Mouse (Mus musculus) forelimb bud, embryonic 11.5 days (tissue): ENCODE measurements around the gene Rdh16f1.
"Not testable (repeated sequence)": the region's sequence is repeated elsewhere in the genome, so short reads cannot be mapped to it uniquely, and the experiment has no call there.

Source experiments
- DNase-seq: peaks from one replicate; pipeline ENCODE4 v3.0.0-alpha.2; 2012; ENCODE audit warnings: low read depth, low spot score

Gene Rdh16f1

DNA sequence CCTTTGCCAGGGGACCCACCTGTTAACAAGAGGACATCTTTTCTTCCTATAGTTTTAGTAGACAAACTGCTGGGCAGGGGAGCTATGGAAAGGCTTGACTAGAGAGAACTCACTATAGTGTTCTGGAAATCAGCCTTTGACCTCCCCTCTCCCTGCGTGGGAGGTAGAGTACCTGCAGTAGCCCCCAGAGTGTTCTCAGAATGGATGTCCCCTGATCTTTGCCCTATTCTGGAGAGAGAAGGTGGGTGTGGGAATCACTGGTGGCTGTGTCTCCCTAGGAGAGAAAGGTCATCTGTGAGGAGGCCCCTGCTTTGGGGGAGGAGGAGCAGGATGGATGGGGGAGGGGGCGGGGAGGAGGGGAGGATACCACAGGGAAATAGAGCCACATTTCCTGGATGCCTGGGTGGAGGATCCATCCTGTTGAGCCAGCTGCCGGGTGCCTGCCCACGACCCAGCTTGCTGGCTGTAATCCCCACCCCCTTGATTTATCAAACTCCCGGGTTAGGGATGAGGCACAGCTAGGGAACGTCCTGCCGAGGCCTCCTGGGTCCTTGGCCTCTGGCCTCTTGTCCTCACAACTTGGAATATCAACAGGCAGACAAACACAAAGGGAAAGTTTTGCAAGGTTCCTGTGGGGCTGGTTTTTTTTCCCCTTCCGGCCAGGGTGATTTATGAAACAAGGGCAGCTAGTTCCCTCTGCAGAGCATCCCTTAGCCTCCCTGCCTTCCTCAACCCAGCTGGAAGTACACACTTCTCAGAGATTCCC lies 10.6 kb upstream of the Rdh16f1 start:
- no peak for DNase-seq

GRCm38 (mm10) chr10:127750136-127750777 lies 9.3 kb upstream of the Rdh16f1 start:
- no peak for DNase-seq

DNA sequence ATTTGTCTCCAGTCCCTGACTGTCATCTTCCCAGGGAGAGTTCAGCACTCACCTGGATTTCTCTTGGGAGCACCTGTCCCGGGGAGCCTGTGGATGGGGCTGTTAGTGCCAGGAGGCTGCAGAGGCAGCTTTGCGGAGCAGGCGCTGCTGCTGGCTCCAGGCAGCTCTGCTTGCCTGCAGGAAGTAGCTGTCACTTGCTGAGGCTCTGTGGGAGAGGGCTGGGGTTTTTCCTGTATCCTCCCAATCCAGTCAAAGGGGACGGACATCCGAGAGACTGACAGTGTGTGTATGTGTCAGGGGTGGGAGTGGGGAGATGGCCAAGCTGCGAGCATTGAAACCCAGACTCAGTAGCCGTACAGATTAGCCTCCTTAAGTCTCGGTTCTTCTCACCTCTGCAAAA lies 8.0 kb upstream of the Rdh16f1 start, which contains the start of gene Gpr182:
Gene Gpr182 (minus strand): TSS at position 185 of the 400 bp plus-strand sequence.
- DNase-seq, result no peak

DNA sequence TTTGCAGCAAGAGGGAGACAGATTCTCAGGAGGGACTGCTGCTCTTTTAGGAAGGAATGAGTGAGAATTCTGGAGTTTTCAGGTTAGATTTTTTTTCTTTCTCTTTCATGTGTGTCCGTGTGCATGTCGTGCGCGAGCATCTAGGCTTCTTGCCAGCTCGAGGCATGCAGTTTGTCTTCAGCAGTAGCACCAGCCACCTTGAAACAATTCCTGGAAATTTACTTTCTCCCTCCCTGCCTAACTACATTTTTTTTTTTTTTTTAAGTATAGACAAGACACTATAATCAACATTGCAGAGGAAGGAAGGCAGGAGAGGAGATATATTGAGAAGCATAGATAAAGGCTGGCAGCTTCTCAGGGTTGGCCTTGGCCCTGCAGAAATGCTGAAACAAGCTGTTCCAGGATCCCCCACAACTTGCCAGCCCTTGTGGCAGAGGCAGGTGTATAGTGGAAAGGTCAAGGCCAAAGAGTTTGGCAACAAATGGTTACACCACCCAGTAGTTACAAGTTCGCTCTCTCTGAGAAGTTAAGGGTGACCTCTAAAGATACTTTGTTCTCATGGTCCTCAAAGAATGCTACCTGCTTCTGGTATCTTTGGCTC lies 4.9 kb upstream of the Rdh16f1 start:
- no peak for DNase-seq

GRCm38 (mm10) chr10:127755246-127755645 lies 4.3 kb upstream of the Rdh16f1 start:
- no peak for DNase-seq

DNA sequence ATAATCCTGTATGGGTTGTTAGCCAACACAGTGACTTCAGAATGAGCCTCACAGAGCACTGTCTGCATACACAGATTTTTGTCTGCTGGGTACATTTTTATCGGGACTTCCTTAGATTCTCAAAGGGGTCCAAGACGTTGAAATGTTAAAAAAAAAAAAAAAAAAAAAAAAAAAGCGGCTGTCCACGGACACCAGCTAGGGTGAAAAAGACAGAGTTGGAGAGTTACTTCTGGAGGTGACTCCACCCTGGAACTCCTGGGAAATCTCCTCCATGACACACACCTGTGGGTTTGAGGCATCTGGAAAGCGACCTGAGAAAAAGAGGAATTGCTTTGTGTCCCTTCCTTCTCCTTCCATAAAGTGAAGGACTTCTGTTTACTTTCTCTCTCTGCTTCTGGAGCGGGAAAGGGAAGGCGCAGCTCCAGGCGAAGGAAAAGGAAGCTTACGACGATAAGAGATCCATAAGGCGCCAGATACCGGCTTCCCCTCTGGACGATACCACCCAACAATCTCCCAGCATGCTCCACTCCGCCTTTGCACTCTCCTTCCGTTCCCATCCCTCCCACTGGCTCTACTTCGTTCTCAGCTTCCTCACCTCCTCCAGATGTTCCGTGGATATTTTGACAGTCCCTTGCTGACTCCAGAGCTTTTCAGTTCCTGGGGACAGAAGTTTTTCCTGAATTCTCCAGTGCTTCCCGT lies 3.7 kb upstream of the Rdh16f1 start:
- no peak for DNase-seq

DNA sequence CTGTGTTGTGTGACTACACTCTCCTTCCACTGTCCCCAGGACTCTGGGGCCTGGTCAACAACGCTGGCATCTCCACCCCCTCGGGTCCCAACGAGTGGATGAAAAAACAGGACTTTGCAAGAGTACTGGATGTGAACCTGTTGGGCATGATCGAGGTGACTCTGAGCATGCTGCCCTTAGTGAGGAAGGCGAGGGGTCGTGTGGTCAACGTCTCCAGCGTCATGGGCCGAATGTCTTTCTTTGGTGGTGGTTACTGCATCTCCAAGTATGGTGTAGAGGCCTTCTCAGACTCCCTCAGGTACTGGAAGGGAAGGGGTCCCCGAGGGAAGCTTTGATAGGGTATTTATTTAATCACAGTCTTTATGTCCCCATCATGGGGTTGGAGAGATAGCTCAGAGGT lies 3.3 kb downstream of the Rdh16f1 start:
- DNase-seq, result not testable (repeated sequence)

GRCm38 (mm10) chr10:127763914-127764680 lies 4.5 kb downstream of the Rdh16f1 start:
- no peak for DNase-seq

DNA sequence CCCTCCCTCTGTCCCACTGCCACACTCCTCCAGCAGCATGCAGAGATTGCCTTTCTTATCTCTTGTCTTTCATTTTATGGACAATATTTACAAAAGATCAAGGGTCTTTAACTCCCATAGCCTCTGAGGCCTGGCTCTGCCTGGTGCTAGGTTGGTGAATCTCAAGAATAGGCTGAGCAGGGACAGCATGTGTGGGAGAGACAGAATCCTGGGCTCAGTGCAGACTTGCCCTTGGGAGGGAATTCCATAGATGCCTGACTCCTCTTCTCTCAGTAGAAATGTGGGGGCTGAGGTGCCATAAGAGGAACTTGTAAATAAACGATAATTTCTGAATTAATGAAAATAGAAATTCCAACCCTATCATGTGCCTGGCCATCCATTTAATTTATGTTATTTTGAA lies 7.0 kb downstream of the Rdh16f1 start:
- DNase-seq, result no peak

DNA sequence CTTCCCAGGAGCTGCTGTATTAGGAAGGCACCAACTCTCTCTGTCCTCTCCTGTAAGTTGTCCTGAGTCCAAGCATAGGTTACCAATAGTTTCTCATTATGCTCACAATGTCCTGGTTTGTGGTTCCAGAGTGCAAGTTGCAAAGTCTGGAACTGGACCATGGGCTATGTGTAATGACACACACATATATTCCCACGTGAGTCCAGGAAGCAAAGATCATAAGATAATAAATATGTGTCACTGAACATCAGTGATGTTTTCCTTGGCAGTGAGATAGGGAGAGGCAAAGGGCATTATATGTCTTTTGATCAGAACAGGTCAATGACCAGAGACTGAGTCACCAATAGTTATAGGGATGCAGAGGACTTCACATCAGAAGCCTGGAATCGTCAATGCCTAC lies 16.4 kb downstream of the Rdh16f1 start, which contains the start of gene Rdh9:
Gene Rdh9 (plus strand): TSS at position 376 of the 400 bp plus-strand sequence.
- no peak for DNase-seq

- DNase-seq, result not testable (repeated sequence)
Observed at GRCm38 (mm10) chr10:127782321-127782720, 22.7 kb downstream of the Rdh16f1 start.

GRCm38 (mm10) chr10:127785411-127785810 lies 25.8 kb downstream of the Rdh16f1 start:
- DNase-seq, result not testable (repeated sequence)

- no peak for DNase-seq
Observed at GRCm38 (mm10) chr10:127799295-127799694, 39.7 kb downstream of the Rdh16f1 start.

DNA sequence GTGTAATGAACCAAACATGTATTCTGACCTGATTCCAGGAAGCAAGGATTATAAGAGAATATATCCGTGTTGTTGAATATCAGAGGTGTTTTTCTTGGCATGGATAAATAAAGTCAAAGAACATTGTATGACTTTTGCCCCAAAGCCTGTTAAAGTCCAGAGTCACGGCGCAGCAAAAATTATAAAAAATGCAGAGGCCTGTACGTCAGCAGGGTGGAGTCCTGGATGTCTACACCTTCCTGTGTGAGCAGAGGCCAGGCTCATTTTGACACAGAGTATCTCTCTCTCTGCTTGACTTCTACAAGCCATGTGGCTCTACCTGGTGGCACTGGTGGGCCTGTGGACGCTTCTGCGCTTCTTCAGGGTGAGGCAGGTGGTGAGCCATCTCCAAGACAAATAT lies 41.3 kb downstream of the Rdh16f1 start, which contains the start of gene Rdh16:
Gene Rdh16 (plus strand): TSS at position 262 of the 400 bp plus-strand sequence.
- DNase-seq, result no peak

GRCm38 (mm10) chr10:127801612-127802011 lies 42.0 kb downstream of the Rdh16f1 start:
- no peak for DNase-seq

DNA sequence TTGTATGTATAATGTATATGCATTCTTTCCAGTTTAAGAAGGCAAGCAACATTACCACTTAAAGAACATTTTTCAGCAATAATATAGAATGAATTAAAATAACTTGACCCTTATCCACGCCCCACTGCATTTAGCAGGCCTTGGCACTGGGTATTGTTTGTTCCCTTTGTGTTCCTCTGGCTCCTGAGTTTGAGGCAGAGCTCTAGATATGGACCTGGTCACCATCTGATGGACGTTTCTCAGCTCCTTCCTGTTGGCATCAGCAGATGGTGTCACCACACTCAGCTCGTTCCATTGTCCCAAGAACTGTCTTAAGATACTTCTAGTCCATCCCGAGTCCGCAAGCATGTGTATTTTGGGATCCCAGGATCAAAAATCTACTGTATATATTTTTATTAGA lies 42.6 kb downstream of the Rdh16f1 start:
- DNase-seq, result no peak

DNA sequence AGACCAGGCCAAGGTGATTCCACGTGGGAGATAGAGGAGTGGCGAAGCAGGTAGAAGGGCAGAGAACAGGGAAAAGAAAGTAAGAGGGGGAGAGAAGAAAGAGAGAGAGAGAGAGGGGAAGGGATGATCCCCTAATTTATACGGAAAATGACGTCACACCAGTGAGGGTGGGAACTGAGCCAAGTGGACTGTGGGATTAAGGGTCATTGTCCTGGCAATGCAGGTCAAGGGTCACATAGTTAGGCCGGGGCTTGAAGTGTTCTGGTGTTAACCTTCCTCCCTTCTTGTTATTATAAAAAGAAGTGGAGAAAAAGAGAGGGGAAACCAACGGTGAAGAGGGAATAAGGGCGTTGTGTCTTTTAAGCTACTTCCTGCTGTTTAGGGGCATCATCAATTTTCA lies 44.8 kb downstream of the Rdh16f1 start:
- no peak for DNase-seq

GRCm38 (mm10) chr10:127815888-127816287 lies 56.3 kb downstream of the Rdh16f1 start:
- no peak for DNase-seq

GRCm38 (mm10) chr10:127817268-127817910 lies 57.8 kb downstream of the Rdh16f1 start:
- DNase-seq, result not testable (repeated sequence)

- DNase-seq, result not testable (repeated sequence)
Observed at GRCm38 (mm10) chr10:127821806-127822205, 62.2 kb downstream of the Rdh16f1 start.

DNA sequence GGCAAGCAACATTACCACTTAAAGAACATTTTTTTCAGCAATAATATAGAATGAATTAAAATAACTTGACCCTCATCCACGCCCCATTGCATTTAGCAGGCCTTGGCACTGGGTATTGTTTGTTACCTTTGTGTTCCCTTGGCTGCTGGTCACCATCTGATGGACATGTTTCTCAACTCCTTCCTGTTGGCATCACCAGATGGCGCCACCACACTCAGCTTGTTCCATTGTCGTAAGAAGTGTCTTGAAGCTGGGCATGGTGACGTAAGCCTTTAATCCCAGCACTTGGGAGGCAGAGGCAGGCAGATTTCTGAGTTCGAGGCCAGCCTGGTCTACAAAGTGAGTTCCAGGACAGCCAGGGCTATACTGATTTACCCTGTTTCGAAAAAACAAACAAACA lies 65.8 kb downstream of the Rdh16f1 start:
- DNase-seq, result no peak
